Mouse (Mus musculus): ENCODE data around the gene Pard6b. TPM values are rescaled to one million over a fixed set of nuclear protein-coding genes. Genes with fewer than 3 reads are reported as not detected.
A peak's percentile ranks its signal among the peaks of the same experiment; 100 is the strongest.

The Pard6b gene
- polyA plus RNA-seq, 1 experiment: 10.3 TPM

- TF ChIP-seq POLR2A (IDR thresholded peaks at IDR 0.05; ENCODE audit: borderline replicate concordance, extremely low read depth, insufficient read depth, insufficient read length, poor library complexity, severe bottlenecking) (no peak), CTCF (IDR thresholded peaks at IDR 0.05; ENCODE audit: borderline replicate concordance, extremely low read depth, insufficient read depth, insufficient read length) (no peak)
- DNase-seq (ENCODE audit: low read depth): no peak
These were observed 36.7 kb downstream of the Pard6b start for GRCm38 (mm10) chr2:168117553-168117952.

DNA sequence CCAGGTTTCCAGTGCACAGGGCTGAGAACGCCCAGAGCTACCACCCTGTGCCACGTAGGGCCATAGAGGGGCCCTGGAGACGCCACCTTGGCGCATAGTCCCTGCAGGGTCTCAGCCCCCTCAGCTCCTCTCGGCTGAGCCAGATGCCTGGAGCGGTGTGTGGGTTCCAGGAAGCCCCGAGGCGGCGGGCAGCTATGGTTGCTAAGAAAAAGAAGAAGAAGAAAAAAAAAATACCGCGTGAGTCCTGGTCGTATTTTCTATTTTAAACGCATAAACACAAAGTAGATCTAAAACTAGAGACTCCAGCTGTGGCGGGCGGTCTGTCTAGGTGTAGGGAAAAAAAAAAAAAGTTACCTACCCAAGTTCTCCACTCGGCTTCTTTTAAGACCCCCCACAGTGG, 37.2 kb downstream of the Pard6b start:
- no peak for DNase-seq (ENCODE audit: low read depth)
- TF ChIP-seq CTCF (IDR thresholded peaks at IDR 0.05; ENCODE audit: borderline replicate concordance, extremely low read depth, insufficient read depth, insufficient read length): no peak
- TF ChIP-seq POLR2A (IDR thresholded peaks at IDR 0.05; ENCODE audit: borderline replicate concordance, extremely low read depth, insufficient read depth, insufficient read length, poor library complexity, severe bottlenecking): no peak

GRCm38 (mm10) chr2:168118456-168118855, 37.7 kb downstream of the Pard6b start:
- no peak for TF ChIP-seq POLR2A (IDR thresholded peaks at IDR 0.05; ENCODE audit: borderline replicate concordance, extremely low read depth, insufficient read depth, insufficient read length, poor library complexity, severe bottlenecking)
- TF ChIP-seq CTCF (IDR thresholded peaks at IDR 0.05; ENCODE audit: borderline replicate concordance, extremely low read depth, insufficient read depth, insufficient read length): no peak
- DNase-seq (ENCODE audit: low read depth): no peak

DNA sequence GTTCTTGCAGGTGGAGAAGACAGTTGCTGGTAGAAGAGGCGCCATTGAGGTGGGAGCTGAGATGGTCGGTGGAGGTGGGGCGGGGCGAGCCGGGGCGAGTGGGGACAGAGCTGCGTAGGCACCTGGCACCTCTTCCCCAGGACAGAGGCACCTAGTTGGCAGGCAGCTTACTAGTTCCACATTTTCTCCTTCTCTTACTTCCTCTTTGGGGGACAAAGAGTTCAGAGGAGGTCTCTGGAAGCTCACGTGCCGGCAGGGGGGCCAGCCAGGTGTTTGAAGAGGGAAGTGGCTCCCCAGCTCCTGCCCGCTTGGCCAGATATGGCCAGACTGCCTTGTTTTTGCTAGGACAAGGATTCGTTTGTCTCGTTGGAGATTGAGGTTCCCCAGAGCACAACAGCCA, 38.3 kb downstream of the Pard6b start:
- no peak for DNase-seq (ENCODE audit: low read depth)
- no peak for TF ChIP-seq CTCF (IDR thresholded peaks at IDR 0.05; ENCODE audit: borderline replicate concordance, extremely low read depth, insufficient read depth, insufficient read length)
- TF ChIP-seq POLR2A (IDR thresholded peaks at IDR 0.05; ENCODE audit: borderline replicate concordance, extremely low read depth, insufficient read depth, insufficient read length, poor library complexity, severe bottlenecking): no peak

DNA sequence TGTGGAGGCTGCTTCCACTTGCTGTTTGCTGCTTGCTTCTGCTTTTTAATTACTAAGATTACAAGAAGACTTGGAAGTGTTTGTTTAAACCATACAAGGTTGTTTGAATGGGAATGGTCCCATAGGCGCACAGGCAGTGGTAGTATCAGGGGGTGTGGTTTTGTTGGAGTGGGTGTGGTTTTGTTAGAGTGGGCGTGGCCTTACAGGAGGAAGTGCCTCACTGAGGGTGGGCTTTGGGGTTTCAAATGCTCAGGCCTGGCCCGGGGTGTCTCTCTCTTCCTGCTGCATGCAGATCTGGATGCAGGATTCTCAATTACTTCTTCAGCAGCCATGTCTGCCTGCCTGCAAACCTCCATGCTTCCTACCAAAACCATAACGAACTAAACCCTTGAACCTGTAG, 40.1 kb downstream of the Pard6b start:
- TF ChIP-seq CTCF (IDR thresholded peaks at IDR 0.05; ENCODE audit: borderline replicate concordance, extremely low read depth, insufficient read depth, insufficient read length): no peak
- TF ChIP-seq POLR2A (IDR thresholded peaks at IDR 0.05; ENCODE audit: borderline replicate concordance, extremely low read depth, insufficient read depth, insufficient read length, poor library complexity, severe bottlenecking): no peak
- DNase-seq (ENCODE audit: low read depth): no peak

DNA sequence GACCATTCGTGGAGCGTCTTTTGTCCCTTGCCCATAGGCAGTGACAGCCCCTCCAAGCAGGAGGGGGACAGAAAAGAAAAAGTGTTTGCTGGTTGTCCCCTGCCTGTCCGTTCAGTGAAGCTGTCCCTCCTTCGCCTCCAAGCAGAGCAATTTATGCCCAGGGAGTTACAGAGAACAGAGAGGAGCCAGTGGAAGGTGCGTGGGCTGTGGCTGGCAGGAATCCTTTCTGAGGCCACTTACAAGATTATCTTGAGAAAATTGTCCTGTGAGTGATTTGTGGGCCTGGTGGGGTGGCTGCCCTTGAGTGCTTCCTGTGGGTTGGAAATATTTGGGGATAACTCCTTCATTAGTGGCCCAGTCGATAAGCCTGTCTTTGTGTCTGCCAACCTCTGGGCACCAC, 42.8 kb downstream of the Pard6b start:
- TF ChIP-seq POLR2A (IDR thresholded peaks at IDR 0.05; ENCODE audit: borderline replicate concordance, extremely low read depth, insufficient read depth, insufficient read length, poor library complexity, severe bottlenecking) (no peak), CTCF (IDR thresholded peaks at IDR 0.05; ENCODE audit: borderline replicate concordance, extremely low read depth, insufficient read depth, insufficient read length) (no peak)

DNA sequence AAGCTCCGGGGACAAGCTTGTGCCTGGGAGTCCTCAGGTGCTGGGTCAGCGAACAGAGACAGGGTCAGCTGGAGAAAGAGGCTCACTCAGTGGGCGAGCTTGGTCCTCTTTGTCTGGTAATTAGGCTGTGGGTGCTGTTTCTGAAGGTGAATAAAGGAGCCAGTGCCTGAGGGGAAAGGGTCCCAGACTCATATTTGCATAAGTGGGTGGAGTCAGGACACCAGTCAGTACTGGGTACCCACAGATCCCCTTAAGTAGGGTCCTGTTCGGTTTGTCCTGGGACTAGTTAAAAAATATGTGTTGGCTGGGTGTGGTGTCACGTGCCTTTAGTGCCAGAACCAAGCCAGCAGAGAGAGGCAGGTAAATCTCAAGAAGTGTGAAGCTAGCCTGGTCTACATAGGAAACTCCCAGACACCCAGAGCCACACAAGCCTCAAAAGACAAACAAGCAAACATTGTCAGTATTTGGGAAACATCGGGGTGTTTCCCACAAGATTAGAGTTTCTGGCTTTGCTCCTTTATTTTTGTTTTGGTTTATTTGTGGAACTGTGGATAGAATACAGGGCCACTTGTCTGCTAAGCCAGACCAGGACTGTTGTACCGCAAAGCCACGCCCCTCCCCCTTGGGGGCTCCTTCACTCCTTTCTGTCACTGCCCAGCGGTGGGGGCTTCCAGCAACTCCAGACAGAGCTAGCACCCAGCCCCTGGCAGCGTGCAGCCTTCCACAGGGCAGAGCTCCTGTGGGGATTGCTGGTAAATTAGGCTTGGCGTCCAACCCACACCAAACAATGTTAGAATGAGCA, 44.7 kb downstream of the Pard6b start:
- TF ChIP-seq POLR2A (IDR thresholded peaks at IDR 0.05; ENCODE audit: borderline replicate concordance, extremely low read depth, insufficient read depth, insufficient read length, poor library complexity, severe bottlenecking): no peak
- no peak for TF ChIP-seq CTCF (IDR thresholded peaks at IDR 0.05; ENCODE audit: borderline replicate concordance, extremely low read depth, insufficient read depth, insufficient read length)
- DNase-seq (ENCODE audit: low read depth): no peak

More for the DNA sequence above, 42.8 kb downstream of the Pard6b start:
- DNase-seq (ENCODE audit: low read depth): no peak

DNA sequence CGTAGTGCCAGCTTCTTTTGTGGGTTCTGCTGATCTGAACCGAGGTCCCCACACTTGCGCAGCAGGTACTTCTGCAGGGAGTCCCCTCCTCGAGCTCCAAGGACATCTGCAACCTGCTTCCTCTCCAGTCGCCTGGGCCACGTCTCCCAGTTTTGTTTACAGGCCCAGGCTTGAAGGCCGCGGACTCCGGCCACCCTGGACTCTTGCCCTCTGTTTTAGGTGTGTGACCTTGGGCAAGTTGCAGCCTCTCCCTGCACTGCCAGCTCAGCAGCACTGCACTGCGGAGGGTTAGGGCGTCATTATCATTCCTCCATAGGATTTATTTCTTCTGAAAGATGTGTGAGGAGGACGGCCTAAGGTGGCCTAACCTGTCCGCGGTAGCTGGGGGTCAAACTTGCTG, 47.0 kb downstream of the Pard6b start:
- TF ChIP-seq POLR2A (IDR thresholded peaks at IDR 0.05; ENCODE audit: borderline replicate concordance, extremely low read depth, insufficient read depth, insufficient read length, poor library complexity, severe bottlenecking) (no peak), CTCF (IDR thresholded peaks at IDR 0.05; ENCODE audit: borderline replicate concordance, extremely low read depth, insufficient read depth, insufficient read length) (no peak)
- no peak for DNase-seq (ENCODE audit: low read depth)

DNA sequence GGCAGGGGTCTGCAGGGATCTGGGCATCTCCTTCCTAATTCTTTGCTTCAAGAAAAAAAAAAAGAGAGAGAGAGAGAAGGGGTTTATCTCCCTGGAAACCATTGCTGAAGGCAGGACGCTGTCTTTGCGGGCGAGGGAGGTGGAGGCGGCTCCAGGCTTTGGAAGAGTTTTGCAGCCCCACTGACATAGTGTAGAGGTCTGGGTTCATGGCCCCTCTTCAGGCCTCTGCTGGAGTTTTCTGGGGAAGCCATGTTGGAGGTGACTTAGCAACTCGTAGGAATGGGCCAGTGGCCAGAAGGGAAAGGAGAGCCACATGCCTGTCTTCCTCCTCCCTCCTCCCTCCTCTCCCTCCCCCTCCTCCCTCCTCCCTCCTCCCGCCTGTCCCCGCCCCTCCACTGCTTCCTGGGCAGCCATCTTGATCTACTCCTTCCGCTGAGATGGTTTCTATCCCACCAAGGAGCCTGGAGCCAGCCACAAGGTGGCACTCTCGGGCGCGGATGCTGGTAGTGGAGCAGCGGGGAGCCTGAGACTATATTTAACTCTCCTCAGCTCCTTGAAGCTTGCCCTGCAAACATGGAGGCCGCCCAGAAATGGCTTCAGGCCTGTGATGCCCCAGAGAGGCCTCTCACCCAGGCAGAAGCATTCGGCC, 47.5 kb downstream of the Pard6b start:
- TF ChIP-seq CTCF (IDR thresholded peaks at IDR 0.05; ENCODE audit: borderline replicate concordance, extremely low read depth, insufficient read depth, insufficient read length): peak; percentile 77
- no peak for TF ChIP-seq POLR2A (IDR thresholded peaks at IDR 0.05; ENCODE audit: borderline replicate concordance, extremely low read depth, insufficient read depth, insufficient read length, poor library complexity, severe bottlenecking)
- DNase-seq (ENCODE audit: low read depth): peak; percentile 94

DNA sequence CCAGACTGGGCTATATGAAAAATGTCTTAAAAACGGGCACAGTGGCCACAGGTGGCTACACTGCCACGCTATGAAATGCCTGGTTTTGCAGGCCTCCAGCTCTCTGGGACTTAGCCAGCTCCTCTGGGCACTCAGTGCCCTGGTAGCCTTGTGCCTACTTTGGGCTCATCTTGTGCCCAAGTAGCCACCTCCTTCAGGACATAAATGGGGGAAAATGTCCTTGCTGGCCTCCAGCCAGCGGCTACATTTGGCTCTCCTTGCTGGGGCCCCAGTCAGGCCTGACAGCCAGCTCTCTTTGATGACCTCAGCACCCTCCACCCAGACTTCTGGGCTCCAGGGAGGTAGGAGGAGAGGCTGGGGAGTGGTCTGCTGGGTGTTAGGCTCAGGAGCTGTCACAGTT, 49.2 kb downstream of the Pard6b start:
- DNase-seq (ENCODE audit: low read depth): no peak
- TF ChIP-seq CTCF (IDR thresholded peaks at IDR 0.05; ENCODE audit: borderline replicate concordance, extremely low read depth, insufficient read depth, insufficient read length) (no peak), POLR2A (IDR thresholded peaks at IDR 0.05; ENCODE audit: borderline replicate concordance, extremely low read depth, insufficient read depth, insufficient read length, poor library complexity, severe bottlenecking) (no peak)

GRCm38 (mm10) chr2:168137161-168137560, 56.4 kb downstream of the Pard6b start:
- TF ChIP-seq CTCF (IDR thresholded peaks at IDR 0.05; ENCODE audit: borderline replicate concordance, extremely low read depth, insufficient read depth, insufficient read length) (no peak), POLR2A (IDR thresholded peaks at IDR 0.05; ENCODE audit: borderline replicate concordance, extremely low read depth, insufficient read depth, insufficient read length, poor library complexity, severe bottlenecking) (no peak)
- DNase-seq (ENCODE audit: low read depth): peak; percentile 77

- DNase-seq (ENCODE audit: low read depth): peak; percentile 63
- TF ChIP-seq CTCF (IDR thresholded peaks at IDR 0.05; ENCODE audit: borderline replicate concordance, extremely low read depth, insufficient read depth, insufficient read length) (no peak), POLR2A (IDR thresholded peaks at IDR 0.05; ENCODE audit: borderline replicate concordance, extremely low read depth, insufficient read depth, insufficient read length, poor library complexity, severe bottlenecking) (no peak)
These were observed 63.0 kb downstream of the Pard6b start for GRCm38 (mm10) chr2:168143794-168144193.
